Mouse (Mus musculus) embryonic facial prominence, embryonic 12.5 days (tissue): ENCODE data around the gene Parp16. TPM values are rescaled to one million over a fixed set of nuclear protein-coding genes. Genes with fewer than 3 reads are reported as not detected.
"Not testable (repeated sequence)": the region's sequence is repeated elsewhere in the genome, so short reads cannot be mapped to it uniquely, and the experiment has no call there.

Experiments used
- ATAC-seq: fragments of 200-750 bp; cut with Nextera tagmentation; 2 replicates; pipeline ENCODE4 v1.8.0; 2017; ENCODE audit not compliant: insufficient number of reproducible peaks, insufficient read depth, low FRiP score, low TSS enrichment
- H3K27ac ChIP-seq: fragments of 300-500 bp; sonication (generic); 2 replicates; pipeline ENCODE4 v1.5.1; 2016; ENCODE audit warnings: mild to moderate bottlenecking
- H3K27me3 ChIP-seq: fragments of 300-500 bp; sonication (generic); 2 replicates; pipeline ENCODE4 v1.6.1; 2016; ENCODE audit warnings: mild to moderate bottlenecking, moderate library complexity
- H3K36me3 ChIP-seq: fragments of 300-500 bp; sonication (generic); 2 replicates; pipeline ENCODE4 v1.6.1; 2016; ENCODE audit warnings: mild to moderate bottlenecking
- H3K4me1 ChIP-seq: fragments of 300-500 bp; sonication (generic); 2 replicates; pipeline ENCODE4 v1.6.1; 2016
- H3K4me2 ChIP-seq: fragments of 300-500 bp; sonication (generic); replicated peaks from 2 replicates; pipeline ENCODE4 v1.6.1; 2016; ENCODE audit warnings: mild to moderate bottlenecking, moderate library complexity
- H3K4me3 ChIP-seq: fragments of 300-500 bp; sonication (generic); 2 replicates; pipeline ENCODE4 v1.5.1; 2016; ENCODE audit warnings: mild to moderate bottlenecking
- H3K9ac ChIP-seq: fragments of 300-500 bp; sonication (generic); 2 replicates; pipeline ENCODE4 v1.6.1; 2016; ENCODE audit warnings: mild to moderate bottlenecking, moderate library complexity
- H3K9me3 ChIP-seq: fragments of 300-500 bp; sonication (generic); 2 replicates; pipeline ENCODE4 v1.6.1; 2016; ENCODE audit warnings: mild to moderate bottlenecking, moderate library complexity
- WGBS: fragments of 180-500 bp; shearing (Covaris S2); methylation state at CpG from one replicate; pipeline ENCODE4 v1.1.7; 2016; 5-methylcytosine and 5-hydroxymethylcytosine counted together
- polyA plus RNA-seq: library from polyadenylated mRNA; unstranded; fragments of >200 nt; fragmentation: Nextera tagmentation; extraction: Ambion mirVana; gene quantifications from 2 replicates; pipeline ENCODE4 v1.2.1, GENCODE M21; 2016

The Parp16 gene
- polyA plus RNA-seq, 1 experiment from 2014 or later: 7.1 TPM

GRCm38 (mm10) chr9:65255906-65256600, 60.9 kb downstream of the Parp16 start:
- peaks cover 5% of the 10 kb centered on the region; the same call in 1 of the 2 replicates for H3K4me1 ChIP-seq
- no peak overlapping the region for H3K4me2 ChIP-seq
- H3K9ac ChIP-seq: no peak overlapping the region
- WGBS: 69% methylated on average over 11 of the region's 11 CpGs
- H3K4me3 ChIP-seq: no peak overlapping the region
- no peak for ATAC-seq
- no peaks in the 10 kb centered on the region for H3K27me3 ChIP-seq
- no peak overlapping the region for H3K27ac ChIP-seq
- H3K9me3 ChIP-seq: no peaks in the 10 kb centered on the region
- H3K36me3 ChIP-seq: no peaks in the 10 kb centered on the region

- Histone ChIP-seq H3K36me3 (no peaks in the 10 kb centered on the region), H3K27ac (no peak overlapping the region), H3K27me3 (no peaks in the 10 kb centered on the region), H3K9me3 (no peaks in the 10 kb centered on the region), H3K9ac (no peak overlapping the region), H3K4me1 (peaks cover 5% of the 10 kb centered on the region; the same call in 1 of the 2 replicates), H3K4me2 (no peak overlapping the region), H3K4me3 (no peak overlapping the region)
- WGBS: 74% methylated on average over 8 of the region's 9 CpGs
- ATAC-seq: no peak
Observed at GRCm38 (mm10) chr9:65257218-65257910, 62.2 kb downstream of the Parp16 start.

- Histone ChIP-seq H3K4me3 (no peak overlapping the region), H3K9ac (no peak overlapping the region), H3K4me2 (no peak overlapping the region), H3K9me3 (no peaks in the 10 kb centered on the region), H3K27me3 (no peaks in the 10 kb centered on the region), H3K36me3 (no peaks in the 10 kb centered on the region), H3K4me1 (peaks cover 5% of the 10 kb centered on the region; the same call in 1 of the 2 replicates), H3K27ac (no peak overlapping the region)
- 67% methylated on average over 7 of the region's 7 CpGs for WGBS
- no peak for ATAC-seq
Observed at GRCm38 (mm10) chr9:65259366-65259765, 64.2 kb downstream of the Parp16 start.

- ATAC-seq: no peak
- H3K27ac ChIP-seq: no peak overlapping the region
- WGBS: 94% methylated on average over 2 of the region's 2 CpGs
- H3K4me1 ChIP-seq: peaks cover 5% of the 10 kb centered on the region; the same call in 1 of the 2 replicates
- no peak overlapping the region for H3K4me2 ChIP-seq
- no peak overlapping the region for H3K9ac ChIP-seq
- no peak overlapping the region for H3K4me3 ChIP-seq
- no peaks in the 10 kb centered on the region for H3K9me3 ChIP-seq
- no peaks in the 10 kb centered on the region for H3K27me3 ChIP-seq
- H3K36me3 ChIP-seq: no peaks in the 10 kb centered on the region
Observed at GRCm38 (mm10) chr9:65261591-65262230, 66.6 kb downstream of the Parp16 start.

- 87% methylated on average over 3 of the region's 3 CpGs for WGBS
- no peaks in the 10 kb centered on the region for H3K27me3 ChIP-seq
- no peaks in the 10 kb centered on the region for H3K9me3 ChIP-seq
- no peak overlapping the region for H3K4me3 ChIP-seq
- H3K4me1 ChIP-seq: peaks cover 8% of the 10 kb centered on the region; the same call in 1 of the 2 replicates
- no peaks in the 10 kb centered on the region for H3K36me3 ChIP-seq
- H3K4me2 ChIP-seq: no peak overlapping the region
- no peak for ATAC-seq
- H3K9ac ChIP-seq: no peak overlapping the region
- H3K27ac ChIP-seq: no peak overlapping the region
Observed at GRCm38 (mm10) chr9:65262641-65263120, 67.5 kb downstream of the Parp16 start.

- 0 out of 2 replicates have a peak, but pooled peaks have one; percentile 53 for ATAC-seq
- Histone ChIP-seq H3K36me3 (no peaks in the 10 kb centered on the region), H3K27ac (no peak within 1 kb of the TSS), H3K4me1 (peaks cover 9% of the 10 kb centered on the region; the same call in 1 of the 2 replicates), H3K9me3 (no peaks in the 10 kb centered on the region), H3K4me3 (no peak within 1 kb of the TSS), H3K27me3 (no peaks in the 10 kb centered on the region), H3K4me2 (no peak within 1 kb of the TSS), H3K9ac (no peak within 1 kb of the TSS)
- WGBS: 47% methylated on average over 5 of the region's 5 CpGs
Observed at GRCm38 (mm10) chr9:65264959-65265358, 69.8 kb downstream of the Parp16 start, which contains the start of gene Cilp. TSS of gene Cilp (plus strand) at chr9:65265180.

- H3K36me3 ChIP-seq: no peaks in the 10 kb centered on the region
- peak; percentile 77; the same call in 1 of the 2 replicates for ATAC-seq
- no peaks in the 10 kb centered on the region for H3K27me3 ChIP-seq
- H3K27ac ChIP-seq: peak overlapping the region; percentile 51
- 0 out of 2 replicates have a peak overlapping the region, but pooled peaks have one; percentile 6 for H3K9ac ChIP-seq
- 36% methylated on average over 7 of the region's 7 CpGs for WGBS
- H3K4me2 ChIP-seq: no peak overlapping the region
- H3K4me3 ChIP-seq: no peak overlapping the region
- no peaks in the 10 kb centered on the region for H3K9me3 ChIP-seq
- H3K4me1 ChIP-seq: peaks cover 9% of the 10 kb centered on the region; the same call in 1 of the 2 replicates
Observed at GRCm38 (mm10) chr9:65267742-65268515, 72.8 kb downstream of the Parp16 start.

GRCm38 (mm10) chr9:65273048-65273809, 78.1 kb downstream of the Parp16 start:
- Histone ChIP-seq H3K4me3 (no peak overlapping the region), H3K27ac (no peak overlapping the region), H3K4me2 (no peak overlapping the region), H3K4me1 (peaks cover under 1% of the 10 kb centered on the region; the same call in 1 of the 2 replicates), H3K36me3 (no peaks in the 10 kb centered on the region), H3K9me3 (no peaks in the 10 kb centered on the region), H3K27me3 (no peaks in the 10 kb centered on the region), H3K9ac (no peak overlapping the region)
- no peak for ATAC-seq
- WGBS: 87% methylated on average over 13 of the region's 13 CpGs

GRCm38 (mm10) chr9:65273873-65274272, 78.7 kb downstream of the Parp16 start:
- Histone ChIP-seq H3K27ac (no peak overlapping the region), H3K4me1 (no peaks in the 10 kb centered on the region), H3K4me3 (no peak overlapping the region), H3K36me3 (no peaks in the 10 kb centered on the region), H3K27me3 (no peaks in the 10 kb centered on the region), H3K4me2 (no peak overlapping the region), H3K9ac (no peak overlapping the region), H3K9me3 (no peaks in the 10 kb centered on the region)
- WGBS: 65% methylated on average over 4 of the region's 4 CpGs
- no peak for ATAC-seq

GRCm38 (mm10) chr9:65274851-65275250, 79.7 kb downstream of the Parp16 start:
- ATAC-seq, H3K4me3 ChIP-seq, H3K27ac ChIP-seq, H3K4me1 ChIP-seq, H3K9ac ChIP-seq, H3K9me3 ChIP-seq, H3K4me2 ChIP-seq, H3K27me3 ChIP-seq, H3K36me3 ChIP-seq: not testable (repeated sequence)
- 83% methylated on average over 3 of the region's 3 CpGs for WGBS
